Mouse (Mus musculus): Measurements from ENCODE around the gene Hmgcs1. TPM values are rescaled to one million over a fixed set of nuclear protein-coding genes. Genes with fewer than 3 reads are reported as not detected.
A peak's percentile ranks its signal among the peaks of the same experiment; 100 is the strongest.
"Not testable (repeated sequence)": the region's sequence is repeated elsewhere in the genome, so short reads cannot be mapped to it uniquely, and the experiment has no call there.

Hmgcs1 gene
- polyA plus RNA-seq, 1 experiment, result 162 TPM

DNA sequence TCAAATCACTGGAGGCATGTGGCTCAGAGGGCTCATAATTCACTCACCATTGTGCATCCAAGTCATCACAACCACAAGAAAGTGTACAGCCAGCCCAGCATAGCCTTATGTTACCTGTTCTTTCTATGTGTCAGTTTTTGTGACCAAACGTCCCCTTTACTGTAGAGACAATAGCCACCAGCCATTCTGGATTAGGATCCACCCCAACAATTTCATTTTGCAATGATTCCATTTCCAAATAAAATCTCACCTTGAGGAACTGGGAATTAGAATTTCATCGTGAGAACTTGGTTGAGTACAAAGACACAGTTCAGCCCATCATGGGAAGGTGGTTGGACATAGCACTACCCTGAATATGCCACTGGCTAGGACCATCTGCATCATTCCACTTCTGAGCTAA, 33.9 kb upstream of the Hmgcs1 start:
- H3K4me3 ChIP-seq (replicated peaks; ENCODE audit: insufficient read depth, low read depth, low read length), result no peak overlapping the region
- no peaks in the 10 kb centered on the region for H3K27me3 ChIP-seq (ENCODE audit: control insufficient read depth, insufficient read depth, low read length)
- DNase-seq, result no peak
- peaks cover 3% of the 10 kb centered on the region for H3K4me1 ChIP-seq (ENCODE audit: control insufficient read depth, insufficient read depth, low read length)
- H3K27ac ChIP-seq (ENCODE audit: insufficient read depth, low read length), result no peak overlapping the region
- TF ChIP-seq POLR2A (IDR thresholded peaks at IDR 0.05; ENCODE audit: borderline replicate concordance, insufficient read depth, low read length), result no peak
- 80% methylated on average over 2 of the region's 2 CpGs for WGBS

DNA sequence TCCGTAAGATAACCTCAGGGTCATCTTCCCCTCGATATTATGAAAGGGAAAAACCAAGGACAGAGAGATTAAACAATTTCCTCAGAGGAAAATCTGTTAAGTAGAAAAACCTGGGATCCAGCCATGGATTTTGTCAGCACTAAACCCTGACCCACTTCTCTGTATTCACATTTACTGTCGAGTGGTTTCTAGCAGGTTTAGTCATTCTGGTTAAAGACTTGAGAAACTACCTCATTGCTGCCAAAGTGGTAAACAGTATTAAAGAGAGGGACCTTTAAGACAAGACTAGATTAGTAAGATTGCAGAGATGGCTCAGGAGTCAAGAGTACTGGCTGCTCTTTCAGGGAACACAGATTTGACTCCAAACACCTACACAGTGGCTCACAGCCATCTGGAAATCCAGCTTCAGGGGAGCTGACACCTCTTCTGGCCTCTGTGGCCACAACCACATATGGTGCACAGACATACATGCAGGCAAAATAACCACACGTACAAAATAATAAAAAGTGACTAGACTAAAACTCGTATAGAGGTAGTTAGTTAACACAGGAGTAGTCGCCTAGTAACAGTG, 33.2 kb upstream of the Hmgcs1 start:
- peak in 1 of 2 experiments; percentile 25 for DNase-seq
- H3K4me3 ChIP-seq (replicated peaks; ENCODE audit: insufficient read depth, low read depth, low read length), result no peak overlapping the region
- no peak overlapping the region for H3K27ac ChIP-seq (ENCODE audit: insufficient read depth, low read length)
- WGBS, result 52% methylated on average over 6 of the region's 6 CpGs
- H3K27me3 ChIP-seq (ENCODE audit: control insufficient read depth, insufficient read depth, low read length), result no peaks in the 10 kb centered on the region
- H3K4me1 ChIP-seq (ENCODE audit: control insufficient read depth, insufficient read depth, low read length), result peaks cover 3% of the 10 kb centered on the region
- TF ChIP-seq CTCF (IDR thresholded peaks at IDR 0.05; ENCODE audit: borderline replicate concordance, insufficient read depth, low read depth, low read length), result no peak
- TF ChIP-seq POLR2A (IDR thresholded peaks at IDR 0.05; ENCODE audit: borderline replicate concordance, insufficient read depth, low read length), result no peak

DNA sequence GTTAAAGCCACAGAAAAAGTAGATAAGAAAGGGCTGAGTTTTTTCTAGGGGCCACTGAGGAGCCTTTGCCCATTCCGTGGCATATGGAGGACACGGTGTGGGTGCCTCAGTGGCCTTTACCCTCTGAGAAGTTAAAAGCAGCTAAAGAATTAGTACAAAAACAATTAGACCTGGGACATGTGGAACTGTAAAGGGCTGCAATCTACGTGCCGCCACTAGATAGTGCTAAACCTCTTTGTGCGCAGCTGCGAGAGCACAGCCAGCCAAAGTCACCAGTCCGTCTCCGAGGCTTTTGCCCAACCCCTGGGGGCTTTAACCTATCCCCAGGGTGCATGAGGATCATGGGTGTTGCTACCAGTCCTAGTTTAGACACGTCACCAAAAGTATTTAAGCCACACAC, 28.8 kb upstream of the Hmgcs1 start:
- not testable (repeated sequence) for H3K4me3 ChIP-seq (replicated peaks; ENCODE audit: insufficient read depth, low read depth, low read length); H3K27ac ChIP-seq (ENCODE audit: insufficient read depth, low read length); H3K4me1 ChIP-seq (ENCODE audit: control insufficient read depth, insufficient read depth, low read length); H3K27me3 ChIP-seq (ENCODE audit: control insufficient read depth, insufficient read depth, low read length)
- DNase-seq, result peak in 1 of 2 experiments; percentile 18
- WGBS, result 54% methylated on average over 7 of the region's 9 CpGs

DNA sequence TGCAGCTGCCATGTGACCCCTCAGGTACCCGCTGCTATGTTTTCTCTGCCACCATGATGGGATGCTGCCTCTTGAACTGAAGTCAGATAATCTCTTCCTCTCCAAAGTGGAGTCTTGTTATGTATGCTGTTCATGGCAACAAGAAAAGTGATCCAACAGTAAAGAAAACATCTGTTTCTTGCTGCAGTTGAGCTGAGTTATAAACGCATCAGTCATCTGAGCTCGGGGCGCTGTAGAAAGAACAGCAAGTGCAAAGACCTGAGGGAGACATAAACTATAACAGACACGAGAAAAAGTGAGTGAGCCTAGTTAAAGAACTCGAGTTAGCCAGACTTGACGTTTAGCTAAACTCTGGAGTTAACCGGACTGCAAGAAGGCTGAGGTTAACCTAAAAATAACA, 11.4 kb upstream of the Hmgcs1 start:
- no peaks in the 10 kb centered on the region for H3K27me3 ChIP-seq (ENCODE audit: control insufficient read depth, insufficient read depth, low read length)
- no peak for TF ChIP-seq POLR2A (IDR thresholded peaks at IDR 0.05; ENCODE audit: borderline replicate concordance, insufficient read depth, low read length)
- no peak for TF ChIP-seq CTCF (IDR thresholded peaks at IDR 0.05; ENCODE audit: borderline replicate concordance, insufficient read depth, low read depth, low read length)
- no peak overlapping the region for H3K27ac ChIP-seq (ENCODE audit: insufficient read depth, low read length)
- no peaks in the 10 kb centered on the region; the same call in 1 of the 2 replicates for H3K4me1 ChIP-seq (ENCODE audit: control insufficient read depth, insufficient read depth, low read length)
- no peak overlapping the region for H3K4me3 ChIP-seq (replicated peaks; ENCODE audit: insufficient read depth, low read depth, low read length)
- no peak for DNase-seq
- 87% methylated on average over 8 of the region's 8 CpGs for WGBS

DNA sequence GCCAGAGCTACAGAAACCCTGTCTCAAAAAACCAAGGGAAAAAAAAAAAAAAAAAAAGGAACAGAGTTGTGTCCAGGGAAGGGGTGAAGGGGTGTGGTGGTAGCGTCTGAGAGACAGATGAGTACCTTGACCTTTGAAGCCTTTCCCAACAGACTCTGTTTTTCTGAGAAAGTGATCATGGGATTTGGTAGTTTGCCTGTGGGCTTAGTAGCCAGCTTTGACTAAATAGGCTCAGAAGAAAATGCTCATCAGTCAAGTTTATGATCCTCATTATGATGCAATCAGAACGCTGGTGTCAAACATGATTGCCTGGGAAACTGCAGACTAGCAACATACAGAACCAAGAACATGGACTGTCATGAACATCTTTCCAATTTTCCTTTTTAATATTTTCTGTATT, 10.5 kb upstream of the Hmgcs1 start:
- no peaks in the 10 kb centered on the region; the same call in 1 of the 2 replicates for H3K4me1 ChIP-seq (ENCODE audit: control insufficient read depth, insufficient read depth, low read length)
- H3K27ac ChIP-seq (ENCODE audit: insufficient read depth, low read length), result no peak overlapping the region
- TF ChIP-seq POLR2A (IDR thresholded peaks at IDR 0.05; ENCODE audit: borderline replicate concordance, insufficient read depth, low read length), result no peak
- TF ChIP-seq CTCF (IDR thresholded peaks at IDR 0.05; ENCODE audit: borderline replicate concordance, insufficient read depth, low read depth, low read length), result no peak
- no peaks in the 10 kb centered on the region for H3K27me3 ChIP-seq (ENCODE audit: control insufficient read depth, insufficient read depth, low read length)
- no peak for DNase-seq
- no peak overlapping the region for H3K4me3 ChIP-seq (replicated peaks; ENCODE audit: insufficient read depth, low read depth, low read length)
- WGBS, result 82% methylated on average over 2 of the region's 2 CpGs

DNA sequence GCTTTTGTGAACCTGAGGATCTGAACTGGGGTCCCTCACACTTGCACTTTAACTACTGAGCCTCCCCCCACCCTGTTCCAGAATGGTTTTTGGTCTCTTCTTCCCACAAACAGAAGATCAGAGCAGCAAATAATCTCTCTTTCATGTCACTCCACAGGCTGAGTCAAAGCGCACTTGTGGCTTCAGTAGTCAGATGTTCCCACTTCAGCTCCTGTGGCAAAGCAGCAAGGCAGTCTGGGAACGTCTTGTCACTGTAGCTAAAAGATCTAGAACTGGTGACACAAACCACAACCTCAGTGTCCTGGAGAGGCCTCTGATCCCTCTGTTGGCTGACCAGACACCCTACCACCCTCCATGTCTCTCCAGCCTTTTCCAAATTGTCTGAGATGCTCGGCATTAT, 9.0 kb upstream of the Hmgcs1 start:
- H3K4me3 ChIP-seq (replicated peaks; ENCODE audit: insufficient read depth, low read depth, low read length), result no peak overlapping the region
- no peak for TF ChIP-seq POLR2A (IDR thresholded peaks at IDR 0.05; ENCODE audit: borderline replicate concordance, insufficient read depth, low read length)
- no peak for TF ChIP-seq CTCF (IDR thresholded peaks at IDR 0.05; ENCODE audit: borderline replicate concordance, insufficient read depth, low read depth, low read length)
- DNase-seq, result no peak
- H3K27ac ChIP-seq (ENCODE audit: insufficient read depth, low read length), result no peak overlapping the region
- no peaks in the 10 kb centered on the region; the same call in 1 of the 2 replicates for H3K4me1 ChIP-seq (ENCODE audit: control insufficient read depth, insufficient read depth, low read length)
- H3K27me3 ChIP-seq (ENCODE audit: control insufficient read depth, insufficient read depth, low read length), result no peaks in the 10 kb centered on the region
- 73% methylated on average over 3 of the region's 3 CpGs for WGBS

DNA sequence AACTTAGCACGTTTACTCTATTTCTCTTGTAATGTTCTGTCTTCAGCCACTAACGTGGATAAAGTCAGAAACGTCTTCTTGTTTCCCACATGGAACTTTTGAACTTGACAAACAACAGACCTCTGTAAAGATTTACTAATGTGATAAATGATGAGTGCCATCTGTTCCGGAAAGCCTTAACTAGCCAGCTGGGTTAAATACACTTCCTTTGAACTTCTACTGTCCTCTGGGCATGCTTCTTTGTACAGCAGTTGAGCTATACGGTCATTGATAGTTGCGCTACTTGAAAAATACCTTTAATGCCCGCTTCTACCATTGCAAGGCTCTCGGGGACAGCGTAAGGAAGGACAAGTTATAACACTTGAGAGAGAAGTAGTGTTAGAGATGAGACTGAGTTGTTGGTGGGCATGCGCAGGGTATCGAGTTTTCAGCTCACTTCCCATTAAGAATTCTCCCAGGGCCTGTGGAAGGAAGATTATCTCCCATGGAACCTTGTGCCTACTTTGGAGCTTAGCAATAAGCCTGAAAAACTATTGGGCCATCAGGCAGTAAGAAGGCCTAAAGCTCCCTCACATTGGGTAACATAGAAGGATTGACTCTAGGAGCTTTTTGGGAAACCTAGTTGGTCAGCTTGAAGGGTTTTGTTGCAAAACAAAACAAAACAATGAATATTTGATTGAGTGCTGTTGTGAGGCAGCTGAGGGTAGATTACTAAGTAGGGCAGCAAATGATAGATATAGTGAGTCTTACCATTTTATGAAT, 5.6 kb upstream of the Hmgcs1 start:
- Histone ChIP-seq H3K4me3 (replicated peaks; ENCODE audit: insufficient read depth, low read depth, low read length) (no peak overlapping the region), H3K27ac (ENCODE audit: insufficient read depth, low read length) (no peak overlapping the region), H3K27me3 (ENCODE audit: control insufficient read depth, insufficient read depth, low read length) (no peaks in the 10 kb centered on the region), H3K4me1 (ENCODE audit: control insufficient read depth, insufficient read depth, low read length) (no peaks in the 10 kb centered on the region; the same call in 1 of the 2 replicates)
- no peak for DNase-seq
- TF ChIP-seq CTCF (IDR thresholded peaks at IDR 0.05; ENCODE audit: borderline replicate concordance, insufficient read depth, low read depth, low read length) (no peak), POLR2A (IDR thresholded peaks at IDR 0.05; ENCODE audit: borderline replicate concordance, insufficient read depth, low read length) (no peak)
- 89% methylated on average over 11 of the region's 11 CpGs for WGBS

DNA sequence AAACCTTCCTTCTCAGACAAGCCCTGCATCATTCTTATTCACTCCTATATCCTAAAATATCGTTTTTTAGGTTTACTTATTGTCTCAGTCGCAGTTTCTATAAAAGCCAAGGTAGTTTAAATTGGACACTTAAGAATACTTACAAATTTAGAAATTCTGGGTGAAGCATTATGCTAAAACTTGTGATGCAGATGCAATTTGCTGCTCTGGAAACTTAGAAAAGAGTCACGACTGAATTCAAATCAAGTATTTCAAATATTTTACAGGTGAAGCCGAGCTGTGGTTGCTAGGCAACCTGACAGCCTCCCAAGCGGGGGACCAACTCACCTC, 505 bp upstream of the Hmgcs1 start:
- Histone ChIP-seq H3K27ac (ENCODE audit: insufficient read depth, low read length) (no peak overlapping the region), H3K4me1 (ENCODE audit: control insufficient read depth, insufficient read depth, low read length) (no peaks in the 10 kb centered on the region), H3K27me3 (ENCODE audit: control insufficient read depth, insufficient read depth, low read length) (no peaks in the 10 kb centered on the region), H3K4me3 (replicated peaks; ENCODE audit: insufficient read depth, low read depth, low read length) (peak overlapping the region; percentile 46)
- DNase-seq, result no peak
- no peak for TF ChIP-seq CTCF (IDR thresholded peaks at IDR 0.05; ENCODE audit: borderline replicate concordance, insufficient read depth, low read depth, low read length)
- TF ChIP-seq POLR2A (IDR thresholded peaks at IDR 0.05; ENCODE audit: borderline replicate concordance, insufficient read depth, low read length), result no peak
- 1% methylated on average over 5 of the region's 5 CpGs for WGBS
